Mouse (Mus musculus) liver, embryonic 16.5 days (tissue): ENCODE measurements around the gene D830030K20Rik. TPM values are rescaled to one million over a fixed set of nuclear protein-coding genes. Genes with fewer than 3 reads are reported as not detected.
"Not testable (repeated sequence)": the region's sequence is repeated elsewhere in the genome, so short reads cannot be mapped to it uniquely, and the experiment has no call there.

Source experiments
- ATAC-seq: fragments of 200-750 bp; cut with Nextera tagmentation; 2 replicates; pipeline ENCODE4 v1.8.0; 2017; ENCODE audit warnings: low read depth, mild to moderate bottlenecking, moderate number of reproducible peaks, moderate library complexity
- H3K27ac ChIP-seq: fragments of 300-500 bp; sonication (generic); 2 replicates; pipeline ENCODE4 v1.5.1; 2014; ENCODE audit warnings: mild to moderate bottlenecking, low read length
- H3K27me3 ChIP-seq: fragments of 300-500 bp; sonication (generic); 2 replicates; pipeline ENCODE4 v1.6.1; 2014; ENCODE audit warnings: low read depth, low read length, mixed read lengths; ENCODE audit not compliant: control insufficient read depth, insufficient read depth
- H3K36me3 ChIP-seq: fragments of 300-500 bp; sonication (generic); 2 replicates; pipeline ENCODE4 v1.6.1; 2014; ENCODE audit warnings: mild to moderate bottlenecking; ENCODE audit not compliant: control insufficient read depth, insufficient read depth
- H3K4me1 ChIP-seq: fragments of 300-500 bp; sonication (generic); 2 replicates; pipeline ENCODE4 v1.6.1; 2014; ENCODE audit warnings: low read depth, low read length, mixed read lengths; ENCODE audit not compliant: control insufficient read depth
- H3K4me2 ChIP-seq: fragments of 300-500 bp; sonication (generic); 2 replicates; pipeline ENCODE4 v1.6.1; 2014; ENCODE audit warnings: low read depth, low read length, mixed read lengths
- H3K4me3 ChIP-seq: fragments of 300-500 bp; sonication (generic); 2 replicates; pipeline ENCODE4 v1.5.1; 2014; ENCODE audit warnings: low read depth, mild to moderate bottlenecking, low read length
- H3K9ac ChIP-seq: fragments of 300-500 bp; sonication (generic); 2 replicates; pipeline ENCODE4 v1.6.1; 2014; ENCODE audit warnings: low read depth, low read length
- H3K9me3 ChIP-seq: fragments of 300-500 bp; sonication (generic); replicated peaks from 2 replicates; pipeline ENCODE4 v1.6.1; 2016; ENCODE audit warnings: low read length; ENCODE audit not compliant: control insufficient read depth
- WGBS: fragments of 180-500 bp; shearing (Covaris S2); extraction: QIAGEN DNeasy Blood & Tissue Kit; methylation state at CpG from one replicate; pipeline ENCODE4 v1.1.7; 2014; ENCODE audit not compliant: insufficient replicate concordance; 5-methylcytosine and 5-hydroxymethylcytosine counted together
- polyA plus RNA-seq: library from polyadenylated mRNA; unstranded; fragments of >200 nt; fragmentation: Nextera tagmentation; extraction: Ambion mirVana; gene quantifications from 2 replicates; pipeline ENCODE4 v1.2.1, GENCODE M21; 2015

Gene D830030K20Rik
- 0.25 and 0.58 TPM in 2 replicates for polyA plus RNA-seq

DNA sequence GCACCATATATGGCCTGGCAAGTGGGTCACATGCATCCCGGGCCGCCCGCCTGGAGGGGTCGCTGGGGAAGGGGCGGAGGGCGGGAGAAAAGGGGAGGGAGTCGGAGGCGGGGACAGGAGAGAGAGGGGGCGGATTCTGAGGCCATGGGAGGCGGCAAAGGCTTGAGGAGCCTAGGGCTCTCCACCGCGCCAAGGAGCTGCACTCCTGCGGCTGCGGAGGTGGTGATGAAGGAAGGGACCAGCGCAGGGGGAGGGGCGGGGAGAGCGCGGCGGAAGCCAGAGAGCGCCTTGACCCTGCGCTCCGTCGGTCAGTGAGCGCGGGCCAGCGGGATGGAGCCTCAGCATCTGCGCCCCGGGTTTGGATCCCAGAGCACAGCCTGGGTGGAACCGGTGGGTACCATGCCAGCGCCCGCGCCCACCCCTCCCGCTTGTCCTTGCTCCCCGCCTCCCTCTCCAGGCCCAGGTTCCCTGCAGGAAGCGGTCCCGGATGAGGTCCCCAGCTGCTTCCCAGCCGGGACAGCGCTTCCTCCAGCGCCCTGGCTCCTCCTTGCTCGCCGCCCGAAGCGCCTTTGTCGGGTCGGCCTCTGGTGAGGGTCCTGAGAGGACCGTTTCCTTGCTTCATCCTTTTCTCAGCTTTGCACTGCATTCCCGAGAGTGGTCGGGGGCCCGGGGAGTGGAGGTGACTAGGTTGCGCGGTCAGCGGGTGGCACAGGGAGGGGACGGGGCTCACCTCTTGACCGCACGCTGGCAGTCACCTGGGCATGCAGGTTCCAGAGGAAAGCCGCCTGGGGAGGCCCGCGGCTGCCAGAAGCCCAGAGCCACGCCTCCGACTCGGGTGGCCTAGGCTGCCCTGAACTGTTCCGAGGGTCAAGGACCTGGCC lies at the start of gene D830030K20Rik:
D830030K20Rik (plus strand) TSS at position 217 of the 881 bp plus-strand sequence.
- not testable (repeated sequence) for ATAC-seq, H3K4me3 ChIP-seq, H3K36me3 ChIP-seq, H3K4me1 ChIP-seq, H3K27me3 ChIP-seq, H3K9ac ChIP-seq, H3K9me3 ChIP-seq, H3K4me2 ChIP-seq, H3K27ac ChIP-seq
- WGBS, result 2% methylated on average over 17 of the region's 62 CpGs

DNA sequence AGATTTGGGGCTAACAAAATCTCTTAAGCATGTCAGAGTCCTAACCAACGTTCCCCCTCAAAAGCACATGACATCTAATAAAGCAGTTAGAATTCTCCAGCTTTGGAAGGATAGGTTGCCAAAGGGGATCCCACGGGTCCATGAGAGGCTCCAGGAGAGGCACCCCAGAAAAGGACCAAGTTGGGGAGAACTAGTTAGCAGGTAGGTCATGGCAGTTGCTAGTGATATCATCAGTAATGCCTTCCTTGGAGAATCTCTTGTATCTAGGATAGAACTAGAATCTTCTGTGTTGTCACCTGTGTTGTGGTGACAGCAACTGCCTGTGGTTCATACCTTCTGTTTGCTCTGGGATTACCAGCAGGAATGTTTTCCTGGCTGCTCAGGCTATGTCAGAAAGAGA lies 20.3 kb upstream of the D830030K20Rik start, which contains the start of gene Gm5795:
Gm5795 (plus strand) TSS at position 301 of the 400 bp plus-strand sequence.
- not testable (repeated sequence) for ATAC-seq, H3K4me3 ChIP-seq, H3K4me1 ChIP-seq, H3K36me3 ChIP-seq, H3K4me2 ChIP-seq, H3K27me3 ChIP-seq, H3K9me3 ChIP-seq, H3K27ac ChIP-seq, H3K9ac ChIP-seq
- no CpG with 5 or more reads among the region's 2 CpGs for WGBS

DNA sequence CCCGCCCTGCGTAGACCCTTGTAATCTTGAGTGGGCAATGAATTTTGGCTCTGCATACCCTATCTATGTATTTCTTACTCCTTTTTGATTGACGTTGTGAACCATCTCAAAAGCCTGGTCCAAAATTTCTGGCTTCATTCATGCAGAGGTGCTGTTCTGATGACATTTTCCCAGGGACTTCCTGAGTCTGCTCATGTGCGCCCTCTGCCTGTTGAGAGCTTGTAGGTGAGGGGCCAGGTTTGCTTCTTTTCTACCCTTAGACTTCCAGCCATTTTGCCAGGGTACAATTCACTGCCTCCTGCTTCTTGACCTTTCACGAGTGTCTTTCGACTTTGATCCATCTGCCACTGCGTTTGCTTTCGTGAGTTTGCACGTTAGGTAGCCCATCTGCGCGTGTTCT lies 1.1 kb downstream of the D830030K20Rik start:
- not testable (repeated sequence) for H3K9me3 ChIP-seq, H3K4me2 ChIP-seq, ATAC-seq, H3K27ac ChIP-seq, H3K4me1 ChIP-seq, H3K9ac ChIP-seq, H3K36me3 ChIP-seq, H3K4me3 ChIP-seq, H3K27me3 ChIP-seq
- WGBS, result 8% methylated on average over 9 of the region's 11 CpGs

DNA sequence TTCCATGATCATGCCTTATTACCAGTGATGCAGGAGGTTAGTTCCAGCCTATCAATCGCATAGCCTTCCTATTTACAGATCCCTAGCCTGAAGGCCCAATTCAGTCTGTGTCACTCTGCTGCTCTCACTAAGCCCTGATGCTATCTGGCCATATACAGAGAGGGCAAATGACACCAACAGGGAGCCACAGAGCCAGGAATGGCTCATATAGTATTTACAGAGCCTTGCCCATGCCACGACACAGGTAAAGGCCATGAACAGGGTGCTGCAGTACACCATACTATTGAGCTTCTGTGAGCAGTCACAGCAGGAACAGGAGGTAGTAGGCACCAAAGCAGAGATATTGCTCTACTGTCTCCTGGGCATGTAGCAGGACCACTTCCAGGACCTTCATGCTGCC lies 54.2 kb downstream of the D830030K20Rik start:
- not testable (repeated sequence) for H3K27me3 ChIP-seq, H3K4me2 ChIP-seq, H3K4me3 ChIP-seq, H3K27ac ChIP-seq, H3K9ac ChIP-seq, ATAC-seq, H3K4me1 ChIP-seq, H3K36me3 ChIP-seq, H3K9me3 ChIP-seq
- WGBS, result 54% methylated on average over 2 of the region's 2 CpGs

Other genes starting within 250 kb of the D830030K20Rik start
- not detected in 2 replicates for gene Gm2888, start 178.5 kb upstream of the D830030K20Rik start, polyA plus RNA-seq
- 0.13 TPM in 1 of 2 replicates, not detected in the other for gene Gm2897, start 159.2 kb upstream of the D830030K20Rik start, polyA plus RNA-seq
- gene Gm10340, start 74.5 kb upstream of the D830030K20Rik start, polyA plus RNA-seq, result not detected in 2 replicates
- gene Gm5795, start 20.2 kb upstream of the D830030K20Rik start, polyA plus RNA-seq, result not detected in 2 replicates
- gene Gm2956, start 124.1 kb downstream of the D830030K20Rik start, polyA plus RNA-seq, result not detected in 2 replicates
- not detected in 2 replicates for gene Gm10413, start 186.6 kb downstream of the D830030K20Rik start, polyA plus RNA-seq
- gene Gm10409, start 204.1 kb downstream of the D830030K20Rik start, polyA plus RNA-seq, result not detected in 2 replicates
- not detected in 2 replicates for gene Gm3005, start 219.6 kb downstream of the D830030K20Rik start, polyA plus RNA-seq
- not detected in 2 replicates for gene Gm10408, start 240.9 kb downstream of the D830030K20Rik start, polyA plus RNA-seq